Mouse (Mus musculus) forebrain, embryonic 10.5 days (tissue): ENCODE results near the gene Dazap2. TPM values are rescaled to one million over a fixed set of nuclear protein-coding genes. Genes with fewer than 3 reads are reported as not detected.
"Not testable (repeated sequence)": the region's sequence is repeated elsewhere in the genome, so short reads cannot be mapped to it uniquely, and the experiment has no call there.

ENCODE experiments used
- DNase-seq: peaks from one replicate; pipeline ENCODE4 v3.0.0-alpha.2; 2017; ENCODE audit warnings: low spot score; ENCODE audit errors: extremely low spot score
- H3K27ac ChIP-seq: fragments of 300-500 bp; sonication (generic); 2 replicates; pipeline ENCODE4 v1.5.1; 2016; ENCODE audit warnings: mild to moderate bottlenecking
- H3K27me3 ChIP-seq: fragments of 300-500 bp; sonication (generic); 2 replicates; pipeline ENCODE4 v1.6.1; 2016; ENCODE audit warnings: mild to moderate bottlenecking; ENCODE audit not compliant: poor library complexity, severe bottlenecking
- H3K36me3 ChIP-seq: fragments of 300-500 bp; sonication (generic); replicated peaks from 2 replicates; pipeline ENCODE4 v1.6.1; 2016; ENCODE audit warnings: mild to moderate bottlenecking, moderate library complexity
- H3K4me1 ChIP-seq: fragments of 300-500 bp; sonication (generic); 2 replicates; pipeline ENCODE4 v1.6.1; 2016
- H3K4me3 ChIP-seq: fragments of 300-500 bp; sonication (generic); 2 replicates; pipeline ENCODE4 v1.5.1; 2016; ENCODE audit warnings: mild to moderate bottlenecking, moderate library complexity
- H3K9me3 ChIP-seq: fragments of 300-500 bp; sonication (generic); 2 replicates; pipeline ENCODE4 v1.6.1; 2016; ENCODE audit warnings: mild to moderate bottlenecking, moderate library complexity
- WGBS: fragments of 180-500 bp; shearing (Covaris S2); methylation state at CpG from one replicate; pipeline ENCODE4 v1.1.7; 2016; 5-methylcytosine and 5-hydroxymethylcytosine counted together
- polyA plus RNA-seq: library from polyadenylated mRNA; unstranded; fragments of >200 nt; fragmentation: Nextera tagmentation; extraction: Ambion mirVana; gene quantifications from 2 replicates; pipeline ENCODE4 v1.2.1, GENCODE M21; 2016

The Dazap2 gene
- polyA plus RNA-seq, 1 experiment from 2014 or later: 214 TPM

DNA sequence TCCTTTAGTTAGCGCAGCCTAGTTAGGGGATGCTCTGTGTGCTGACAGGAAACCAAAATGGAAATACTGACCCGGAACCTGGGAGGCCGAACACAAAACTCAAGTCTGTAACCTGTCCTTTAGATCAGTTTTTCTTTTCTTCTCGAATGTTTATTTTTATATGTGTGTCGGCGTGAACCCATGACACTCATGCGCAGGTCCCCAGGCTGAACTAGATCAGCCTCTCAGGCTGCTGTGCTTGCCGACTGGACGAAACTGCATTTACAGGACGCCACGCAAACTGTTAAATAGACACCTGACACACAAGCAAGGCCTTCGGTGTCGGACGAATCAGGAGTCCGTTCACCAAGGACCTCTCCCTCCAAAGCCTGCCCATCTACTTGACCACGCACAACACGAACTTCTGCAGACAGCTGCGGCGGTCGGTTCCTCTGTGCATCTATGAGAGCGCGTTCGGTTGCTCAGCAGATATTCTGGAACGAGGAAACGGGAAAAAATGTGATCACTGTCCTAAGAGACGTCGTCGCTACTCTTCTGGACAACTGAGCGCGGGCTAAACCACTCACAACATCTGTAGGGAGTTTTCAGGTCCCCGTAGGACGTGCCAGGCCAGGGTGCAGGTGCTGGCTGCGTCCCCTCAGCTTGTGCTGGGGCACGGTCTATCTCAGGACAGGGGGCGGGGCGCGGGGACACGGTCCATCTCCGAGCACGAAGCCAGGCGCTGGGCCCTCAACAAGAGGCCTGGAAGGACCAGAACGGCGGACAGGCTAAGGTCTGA is 742 bp upstream of the Dazap2 start:
- 10% methylated on average over 43 of the region's 43 CpGs for WGBS
- no peak for DNase-seq
- peaks cover 18% of the 10 kb centered on the region for H3K27me3 ChIP-seq
- no peaks in the 10 kb centered on the region for H3K9me3 ChIP-seq
- H3K36me3 ChIP-seq: peaks cover 26% of the 10 kb centered on the region
- peak overlapping the region; percentile 96 for H3K27ac ChIP-seq
- H3K4me1 ChIP-seq: peaks cover 38% of the 10 kb centered on the region
- peak overlapping the region; percentile 92 for H3K4me3 ChIP-seq

DNA sequence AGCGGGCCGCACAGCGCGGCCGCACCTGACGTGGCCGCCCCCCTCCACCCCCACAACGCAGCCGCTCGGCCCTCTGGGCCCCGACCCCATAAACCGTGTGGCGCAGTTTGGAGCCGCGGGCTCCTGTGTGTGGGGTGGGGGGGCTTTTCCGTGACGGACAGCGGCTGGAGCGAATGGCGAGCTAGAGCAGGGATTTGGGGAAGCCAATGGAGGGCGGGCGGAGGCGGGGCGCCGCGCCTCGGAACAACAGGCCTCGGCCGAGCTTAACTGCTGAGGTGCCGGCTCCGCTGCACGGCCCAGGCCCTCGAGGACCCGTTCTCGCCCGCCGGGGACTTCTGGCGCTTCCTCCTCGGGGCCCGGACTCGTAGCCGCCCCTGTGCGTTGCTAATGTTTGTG is 674 bp downstream of the Dazap2 start:
- peak; percentile 87 for DNase-seq
- H3K27me3 ChIP-seq: peaks cover 18% of the 10 kb centered on the region
- H3K4me3 ChIP-seq: peak overlapping the region; percentile 92
- under 1% methylated on average over 43 of the region's 43 CpGs for WGBS
- H3K4me1 ChIP-seq: peaks cover 33% of the 10 kb centered on the region
- H3K9me3 ChIP-seq: no peaks in the 10 kb centered on the region
- peak overlapping the region; percentile 96 for H3K27ac ChIP-seq
- H3K36me3 ChIP-seq: peaks cover 40% of the 10 kb centered on the region

DNA sequence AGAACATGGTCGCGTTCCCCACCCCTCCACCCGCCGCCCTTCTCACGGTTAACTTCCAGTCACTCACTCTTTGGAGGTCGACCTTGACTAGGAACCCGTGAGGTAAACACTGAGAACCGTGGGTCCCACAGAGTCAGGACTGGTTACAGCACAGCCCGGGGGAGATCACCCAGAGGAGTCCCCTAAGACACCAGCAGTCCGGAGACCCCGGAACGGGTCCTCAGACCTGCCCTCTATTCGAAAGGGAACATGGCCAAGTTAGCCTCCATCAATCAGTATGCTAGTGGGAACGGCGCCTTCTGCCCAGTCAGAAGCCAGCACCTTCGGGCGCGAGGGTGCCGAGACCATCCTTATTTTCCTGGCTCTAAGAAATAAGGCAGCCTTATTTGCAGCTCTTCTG is 1.1 kb downstream of the Dazap2 start:
- peak overlapping the region; percentile 96 for H3K27ac ChIP-seq
- peak overlapping the region; percentile 92 for H3K4me3 ChIP-seq
- DNase-seq: no peak
- H3K9me3 ChIP-seq: no peaks in the 10 kb centered on the region
- peaks cover 18% of the 10 kb centered on the region for H3K27me3 ChIP-seq
- 1% methylated on average over 19 of the region's 19 CpGs for WGBS
- peaks cover 41% of the 10 kb centered on the region for H3K36me3 ChIP-seq
- peaks cover 33% of the 10 kb centered on the region for H3K4me1 ChIP-seq

DNA sequence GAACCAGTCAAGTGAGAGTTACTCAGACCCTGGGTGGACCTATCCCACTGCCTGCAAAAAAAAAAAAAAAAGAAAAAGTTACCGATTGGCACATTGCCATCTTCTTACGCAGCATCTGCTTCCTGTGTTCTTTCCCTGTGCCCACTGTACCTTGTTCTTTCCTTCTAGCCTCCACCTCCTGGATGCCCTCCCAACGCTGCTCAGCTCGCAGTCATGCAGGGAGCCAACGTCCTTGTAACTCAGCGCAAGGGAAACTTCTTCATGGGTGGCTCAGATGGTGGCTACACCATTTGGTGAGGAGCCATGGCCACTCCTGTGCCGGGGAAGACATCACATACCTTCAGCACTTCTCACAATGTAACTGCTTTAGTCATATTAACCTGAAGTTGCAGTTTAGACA is 4.1 kb downstream of the Dazap2 start:
- H3K4me1 ChIP-seq: peaks cover 22% of the 10 kb centered on the region
- H3K36me3 ChIP-seq: peaks cover 45% of the 10 kb centered on the region
- H3K9me3 ChIP-seq: no peaks in the 10 kb centered on the region
- H3K27me3 ChIP-seq: peaks cover 5% of the 10 kb centered on the region
- H3K27ac ChIP-seq: no peak overlapping the region
- H3K4me3 ChIP-seq: no peak overlapping the region
- 93% methylated on average over 7 of the region's 7 CpGs for WGBS
- no peak for DNase-seq

DNA sequence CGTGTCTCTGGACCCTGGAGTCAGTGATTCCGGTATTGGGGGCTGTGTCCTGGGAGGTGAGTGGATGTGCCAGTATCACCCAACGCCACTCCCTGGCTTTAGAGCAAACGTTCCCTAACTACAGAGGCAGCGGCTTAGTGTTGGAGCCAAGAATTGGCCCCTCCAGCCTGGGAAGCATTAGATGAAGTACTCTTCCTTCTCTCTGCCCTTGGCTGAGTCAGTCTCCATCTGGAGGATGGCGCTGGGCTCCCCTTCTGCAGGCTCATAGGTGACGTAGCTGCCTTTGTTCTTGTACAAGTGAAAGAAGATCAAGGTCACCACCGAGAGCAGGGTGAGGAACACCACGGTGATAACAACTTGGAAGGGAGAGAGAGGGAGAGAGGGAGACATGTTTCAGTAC is 6.5 kb downstream of the Dazap2 start:
- DNase-seq, H3K27ac ChIP-seq, H3K4me3 ChIP-seq, H3K27me3 ChIP-seq, H3K4me1 ChIP-seq, H3K9me3 ChIP-seq: not testable (repeated sequence)
- 81% methylated on average over 9 of the region's 9 CpGs for WGBS
- peaks cover 45% of the 10 kb centered on the region for H3K36me3 ChIP-seq

DNA sequence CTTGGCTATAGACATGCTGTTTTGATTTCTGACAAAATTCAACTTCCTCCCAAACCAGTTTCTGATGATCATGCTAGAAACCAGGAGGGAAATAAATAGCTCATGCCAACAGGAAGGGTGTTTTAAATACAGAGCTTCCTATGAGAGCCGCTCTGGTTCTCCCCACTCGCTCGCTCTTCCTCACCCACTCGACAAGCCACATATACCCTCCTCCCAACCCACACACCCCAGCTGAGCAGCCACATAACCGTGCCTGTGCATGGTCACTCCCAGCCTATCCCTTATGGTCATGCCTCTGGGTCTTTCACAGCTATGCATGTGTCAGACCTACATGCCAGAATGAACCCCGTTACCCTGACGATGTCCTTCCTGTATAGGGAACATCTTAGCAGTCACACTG is 7.0 kb downstream of the Dazap2 start:
- Histone ChIP-seq H3K4me3 (no peak overlapping the region), H3K36me3 (peaks cover 42% of the 10 kb centered on the region)
- 91% methylated on average over 7 of the region's 7 CpGs for WGBS

DNA sequence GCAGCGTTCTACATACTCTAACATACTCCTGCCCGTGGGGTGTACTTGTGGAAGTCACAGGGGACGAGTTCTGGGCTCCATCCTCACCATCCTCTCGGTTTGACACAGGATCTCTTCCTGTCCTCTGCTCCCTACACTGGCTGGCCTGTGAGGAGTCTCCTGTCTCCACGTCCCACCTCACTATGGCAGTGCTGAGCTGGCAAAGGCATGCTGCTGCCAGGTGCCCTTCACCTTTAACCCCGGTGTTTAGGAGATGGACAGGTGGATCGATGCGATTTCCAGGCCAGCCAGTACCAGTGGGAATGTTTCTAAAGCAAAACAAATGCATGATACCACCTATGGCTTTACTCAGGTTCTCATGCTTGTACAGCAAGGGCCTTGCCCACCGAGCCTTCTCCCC is 8.6 kb downstream of the Dazap2 start:
- no peak overlapping the region for H3K4me3 ChIP-seq
- no peak overlapping the region for H3K27ac ChIP-seq
- no peaks in the 10 kb centered on the region for H3K9me3 ChIP-seq
- peaks cover 15% of the 10 kb centered on the region for H3K4me1 ChIP-seq
- 91% methylated on average over 9 of the region's 9 CpGs for WGBS
- no peak for DNase-seq
- peaks cover under 1% of the 10 kb centered on the region; the same call in 1 of the 2 replicates for H3K27me3 ChIP-seq
- H3K36me3 ChIP-seq: peaks cover 26% of the 10 kb centered on the region

More for the DNA sequence above, 7.0 kb downstream of the Dazap2 start:
- Histone ChIP-seq H3K9me3 (no peaks in the 10 kb centered on the region), H3K27ac (no peak overlapping the region), H3K4me1 (peaks cover 1% of the 10 kb centered on the region; the same call in 1 of the 2 replicates), H3K27me3 (no peaks in the 10 kb centered on the region)
- no peak for DNase-seq

DNA sequence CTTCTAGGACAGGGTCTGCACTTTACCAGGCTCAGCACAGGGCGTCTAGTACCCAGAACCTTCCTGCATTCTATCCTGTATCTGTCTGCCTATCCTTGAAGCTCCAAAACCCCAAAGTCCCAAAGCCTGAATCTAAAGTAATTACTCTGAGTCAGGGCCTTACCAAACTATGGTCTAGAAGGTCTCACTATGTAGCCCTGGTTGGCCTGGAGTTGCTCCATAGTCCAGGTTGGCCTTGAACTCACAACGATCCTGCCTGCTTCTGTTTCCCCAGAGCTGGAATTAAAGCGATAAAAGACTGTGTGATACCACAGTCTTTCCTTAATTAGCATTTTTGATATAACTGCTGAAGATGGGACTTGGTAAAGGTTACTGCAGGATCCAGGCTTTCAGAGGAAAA is 9.3 kb downstream of the Dazap2 start:
- Histone ChIP-seq H3K27ac (no peak overlapping the region), H3K4me1 (peaks cover 21% of the 10 kb centered on the region), H3K36me3 (peaks cover 19% of the 10 kb centered on the region), H3K4me3 (no peak overlapping the region), H3K27me3 (peaks cover 7% of the 10 kb centered on the region; the same call in 1 of the 2 replicates), H3K9me3 (no peaks in the 10 kb centered on the region)
- DNase-seq: no peak
- WGBS: 90% methylated on average over 3 of the region's 3 CpGs

DNA sequence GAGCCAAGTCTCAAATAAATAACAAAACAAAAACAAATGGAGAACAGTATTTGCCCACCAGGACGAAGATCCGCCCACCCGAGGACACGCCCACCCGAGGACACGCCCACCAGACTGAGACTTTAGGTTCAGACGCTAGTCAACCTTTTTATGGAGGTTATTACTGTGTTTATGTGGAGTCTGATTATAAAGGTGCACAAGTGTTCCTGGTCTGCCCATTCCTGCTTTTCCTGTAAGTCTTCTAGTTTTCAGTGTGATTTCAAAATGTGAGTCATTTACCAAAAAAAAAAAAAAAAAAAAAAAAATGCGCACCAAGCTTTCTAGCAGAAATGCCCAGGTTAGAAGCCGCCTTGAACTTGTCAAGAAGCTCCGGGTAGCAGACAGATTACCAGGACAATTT is 12.1 kb downstream of the Dazap2 start:
- H3K9me3 ChIP-seq: no peaks in the 10 kb centered on the region
- peaks cover 21% of the 10 kb centered on the region for H3K4me1 ChIP-seq
- no peak for DNase-seq
- H3K4me3 ChIP-seq: no peak overlapping the region
- H3K27ac ChIP-seq: no peak overlapping the region
- no peaks in the 10 kb centered on the region for H3K36me3 ChIP-seq
- peaks cover 17% of the 10 kb centered on the region for H3K27me3 ChIP-seq
- WGBS: 17% methylated on average over 10 of the region's 10 CpGs

DNA sequence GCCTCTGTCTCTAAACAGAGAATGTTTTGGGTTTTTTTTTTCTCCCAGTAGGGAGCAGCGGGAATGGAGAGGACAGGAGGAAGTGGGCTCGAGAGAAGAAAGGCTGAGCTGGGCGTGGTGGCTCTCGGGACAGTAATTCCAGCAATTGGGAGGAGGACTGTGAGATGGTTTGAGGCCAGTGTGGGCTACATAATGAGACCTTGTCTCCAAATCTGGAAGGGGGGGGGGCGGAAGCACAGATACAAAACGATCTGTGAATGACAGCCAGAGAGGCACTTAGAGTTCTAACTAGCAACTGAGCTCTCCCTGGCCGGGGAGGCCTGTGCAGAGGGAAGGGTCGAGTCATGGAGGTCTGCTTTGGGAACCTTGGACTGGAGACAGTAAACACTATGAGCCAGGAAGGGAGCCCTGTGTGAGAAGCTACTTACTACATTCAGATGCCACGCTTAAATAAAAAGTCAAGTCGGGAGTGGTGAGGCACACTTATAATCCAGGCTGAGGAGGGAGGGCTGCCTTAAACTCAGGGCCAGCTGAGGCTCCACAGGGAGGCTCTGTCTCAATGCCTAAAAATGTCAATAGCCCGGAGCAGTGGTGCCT is 12.7 kb downstream of the Dazap2 start:
- Histone ChIP-seq H3K27ac (peak overlapping the region; percentile 51), H3K27me3 (peaks cover 23% of the 10 kb centered on the region), H3K4me1 (peaks cover 21% of the 10 kb centered on the region), H3K9me3 (no peaks in the 10 kb centered on the region), H3K4me3 (peak overlapping the region; percentile 10; the same call in 1 of the 2 replicates), H3K36me3 (no peaks in the 10 kb centered on the region)
- peak; percentile 21 for DNase-seq
- WGBS: 5% methylated on average over 11 of the region's 11 CpGs

DNA sequence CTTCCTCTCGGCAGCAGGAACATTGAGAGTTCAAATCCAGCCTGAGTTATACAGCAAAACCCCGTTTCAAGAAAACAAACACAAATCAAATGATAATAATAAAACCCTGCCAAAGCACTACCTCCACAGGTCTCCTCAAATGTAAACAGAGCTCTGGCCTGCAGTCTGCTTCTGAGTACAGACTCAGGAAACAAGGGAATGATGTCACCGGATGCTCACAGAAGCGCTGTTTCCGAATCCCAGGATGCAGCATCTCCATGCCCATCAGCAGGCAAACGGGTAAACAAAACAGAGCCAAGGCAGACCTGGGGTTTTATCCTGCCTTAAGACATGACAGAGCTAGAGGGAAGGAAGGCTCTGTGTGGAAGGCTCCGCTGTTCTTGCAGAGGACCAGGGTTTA is 13.6 kb downstream of the Dazap2 start:
- Histone ChIP-seq H3K36me3 (no peaks in the 10 kb centered on the region), H3K4me3 (no peak overlapping the region), H3K27ac (0 out of 2 replicates have a peak overlapping the region, but pooled peaks have one; percentile 40), H3K27me3 (peaks cover 32% of the 10 kb centered on the region), H3K9me3 (no peaks in the 10 kb centered on the region), H3K4me1 (peaks cover 21% of the 10 kb centered on the region)
- WGBS: 56% methylated on average over 7 of the region's 7 CpGs
- DNase-seq: no peak

DNA sequence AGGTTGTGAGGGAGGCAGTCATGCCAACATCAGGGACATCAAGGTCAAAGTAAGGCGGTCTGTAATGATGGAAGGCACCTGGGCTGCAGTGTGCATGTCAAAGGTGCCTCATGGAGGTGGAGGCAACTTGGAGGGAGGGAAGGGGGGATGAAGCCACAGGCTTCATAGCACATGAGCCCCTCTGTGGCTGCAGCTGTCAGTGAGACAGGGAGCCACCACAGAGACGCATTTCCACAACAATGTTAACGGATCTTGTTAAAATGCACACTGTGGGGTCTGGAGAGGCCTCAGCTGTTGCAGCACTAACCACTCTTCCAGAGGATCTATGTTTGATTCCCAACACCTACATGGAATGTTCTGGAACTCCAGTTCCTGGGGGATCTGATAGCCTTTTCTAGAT is 15.0 kb downstream of the Dazap2 start:
- peaks cover 45% of the 10 kb centered on the region for H3K27me3 ChIP-seq
- DNase-seq: no peak

DNA sequence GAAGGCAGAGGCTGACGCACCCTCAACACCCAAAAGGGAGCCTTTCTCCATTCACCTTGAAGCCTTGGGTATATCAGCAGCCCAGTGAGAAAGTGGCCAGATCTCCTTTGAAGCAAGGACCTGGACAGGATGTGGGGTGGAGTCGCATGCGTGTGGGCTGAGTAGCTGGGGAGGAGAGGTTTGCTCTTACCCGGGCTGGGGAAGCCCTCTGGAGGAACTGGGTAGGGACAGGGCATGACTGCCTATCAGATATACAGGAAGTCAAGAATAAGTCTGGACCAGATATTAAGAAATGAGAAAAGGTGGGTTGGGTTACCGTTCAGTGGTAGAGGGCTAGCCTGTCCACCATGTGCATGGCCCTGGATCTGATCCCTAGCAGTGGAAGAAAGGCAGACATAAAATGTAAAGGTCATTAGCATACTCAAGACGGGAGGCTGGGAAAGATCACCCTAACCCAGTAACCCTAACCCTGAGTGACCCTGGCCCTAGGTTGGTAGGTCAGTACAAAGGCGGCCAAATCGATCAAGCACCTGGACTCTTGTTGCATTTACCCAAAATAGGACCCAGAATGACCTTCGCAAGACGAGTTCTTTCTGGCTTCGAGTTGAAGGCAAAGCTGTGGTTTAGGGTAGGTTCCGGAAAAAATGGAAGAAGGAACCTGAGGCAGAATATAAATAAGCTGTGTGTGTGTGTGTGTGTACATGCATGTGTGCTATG is 16.5 kb downstream of the Dazap2 start:
- WGBS: 89% methylated on average over 12 of the region's 12 CpGs
- peaks cover 60% of the 10 kb centered on the region for H3K27me3 ChIP-seq
- peaks cover 33% of the 10 kb centered on the region for H3K4me1 ChIP-seq
- H3K36me3 ChIP-seq: no peaks in the 10 kb centered on the region
- no peak overlapping the region for H3K4me3 ChIP-seq
- H3K27ac ChIP-seq: no peak overlapping the region
- no peak for DNase-seq
- H3K9me3 ChIP-seq: no peaks in the 10 kb centered on the region

More for the DNA sequence above, 15.0 kb downstream of the Dazap2 start:
- no peaks in the 10 kb centered on the region for H3K36me3 ChIP-seq
- peaks cover 22% of the 10 kb centered on the region for H3K4me1 ChIP-seq
- H3K9me3 ChIP-seq: no peaks in the 10 kb centered on the region
- H3K27ac ChIP-seq: no peak overlapping the region
- no peak overlapping the region for H3K4me3 ChIP-seq
- 80% methylated on average over 3 of the region's 3 CpGs for WGBS
